26 mouse cellular contexts compared by ENCODE assay signal in the genomic region with DNA sequence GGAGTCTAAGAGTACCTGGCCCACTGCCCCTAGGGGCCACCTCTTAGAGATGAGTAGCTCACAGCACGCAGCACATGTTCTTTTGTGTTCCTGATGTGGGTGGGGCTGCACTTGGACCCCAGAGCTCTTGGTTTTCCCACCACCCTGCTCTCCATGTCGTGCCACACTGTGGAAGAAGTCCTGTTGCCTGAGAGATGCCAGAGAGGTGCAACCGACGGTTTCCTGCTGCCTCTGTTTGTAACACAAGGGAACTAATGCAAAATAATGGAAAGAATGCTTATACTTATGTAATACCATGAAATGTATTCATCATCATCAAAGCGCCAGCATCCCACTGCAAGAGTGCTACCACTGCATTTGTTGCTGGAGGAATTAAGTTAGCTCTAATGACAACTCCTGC.
DNase-seq lines count a peak whose midpoint lies in the region; ATAC-seq and TF ChIP-seq lines count a peak whose summit lies in the region.
"Had no signal": no experiment of that assay in that cellular context is flagged by ENCODE, and none has a peak within 500 bp of the region (broad histone marks: within the 10 kb centered on the region; RNA-seq: fewer than 3 reads in every experiment).

No protein-coding gene starts in this region.

- 40% methylated on average over 5 of the region's 5 CpGs for WGBS in lung, embryonic 15.5 days
- WGBS in lung, adult 2 months, result 54% methylated on average over 5 of the region's 5 CpGs
- WGBS in lung, postnatal 0 days, result 32% methylated on average over 5 of the region's 5 CpGs

- TF ChIP-seq POLR2A in lung, adult 2 months (IDR thresholded peaks at IDR 0.05; ENCODE audit: borderline replicate concordance, extremely low read depth, low read depth, low read length), result no peak

- H3K4me3 ChIP-seq in lung, embryonic 15.5 days, result no peak overlapping the region
- no peak overlapping the region for H3K4me3 ChIP-seq in lung, adult 2 months (replicated peaks; ENCODE audit: extremely low read depth, low read depth, low read length)
- H3K4me3 ChIP-seq in lung, postnatal 0 days (ENCODE audit: low read depth, low read length), result no peak overlapping the region
- H3K4me3 ChIP-seq: embryonic facial prominence, embryonic 10.5 days; embryonic facial prominence, embryonic 12.5 days; forebrain, embryonic 10.5 days; forebrain, embryonic 12.5 days had no signal

- no peak for TF ChIP-seq CTCF in lung, adult 2 months (IDR thresholded peaks at IDR 0.05; ENCODE audit: insufficient read depth, low read length)
- TF ChIP-seq CTCF in lung, postnatal 0 days (IDR thresholded peaks at IDR 0.05), result no peak

- ATAC-seq in lung, embryonic 15.5 days (ENCODE audit: borderline replicate concordance, extremely low read depth, low FRiP score, low TSS enrichment), result no peak
- peak; percentile 33 for ATAC-seq in lung, postnatal 0 days
- ATAC-seq: activated CD4-positive, CD25-positive, alpha-beta regulatory T cell, adult 4 months; CD4-positive, CD25-positive, alpha-beta regulatory T cell, adult 4 months; forebrain, embryonic 14.5 days; forebrain, embryonic 16.5 days; Patski had no signal

- DNase-seq in heart, adult 11 months, result peak; percentile 86
- no peak for DNase-seq in heart, postnatal 4 days
- DNase-seq in lung, adult 2 months, result no peak
- peak; percentile 57 for DNase-seq in lung, postnatal 0 days (ENCODE audit: low spot score)
- no peak for DNase-seq in lung, adult 18-20 months
- DNase-seq: adrenal gland, adult 8-10 months; adrenal gland, postnatal 14 days; adrenal gland, postnatal 36 days; B cell, adult 2 months; cerebellum, adult 11-12 months; cerebellum, adult 2 months; cerebellum, adult 9-10 months; cerebellum, postnatal 10 days; cerebellum, postnatal 25 days had no signal

- no peak for TF ChIP-seq EP300 in lung, postnatal 0 days (IDR thresholded peaks at IDR 0.05)

- no peaks in the 10 kb centered on the region for H3K9me3 ChIP-seq in lung, embryonic 15.5 days
- H3K9me3 ChIP-seq in lung, postnatal 0 days (ENCODE audit: low read length), result no peaks in the 10 kb centered on the region
- H3K9me3 ChIP-seq: embryonic facial prominence, embryonic 10.5 days; embryonic facial prominence, embryonic 12.5 days; forebrain, embryonic 10.5 days; forebrain, embryonic 12.5 days; G1E had no signal

- peaks cover 54% of the 10 kb centered on the region for H3K4me1 ChIP-seq in lung, embryonic 15.5 days
- H3K4me1 ChIP-seq in lung, adult 2 months (ENCODE audit: control insufficient read depth, insufficient read depth, low read length), result no peaks in the 10 kb centered on the region
- peaks cover 11% of the 10 kb centered on the region; the same call in 1 of the 2 replicates for H3K4me1 ChIP-seq in lung, postnatal 0 days (ENCODE audit: insufficient read depth, low read depth, low read length)

- H3K27ac ChIP-seq in lung, embryonic 15.5 days, result peak overlapping the region; percentile 26; the same call in 1 of the 2 replicates
- no peak overlapping the region for H3K27ac ChIP-seq in lung, postnatal 0 days (ENCODE audit: low read length)
- H3K27ac ChIP-seq: embryonic facial prominence, embryonic 10.5 days; embryonic facial prominence, embryonic 12.5 days; forebrain, embryonic 10.5 days; forebrain, embryonic 12.5 days had no signal

- no peaks in the 10 kb centered on the region for H3K27me3 ChIP-seq in lung, embryonic 15.5 days
- H3K27me3 ChIP-seq in lung, postnatal 0 days (replicated peaks; ENCODE audit: insufficient read depth, low read length), result no peaks in the 10 kb centered on the region
- H3K27me3 ChIP-seq: CH12.LX, Patski had no signal

- H3K4me2 ChIP-seq in lung, embryonic 15.5 days, result no peak overlapping the region
- H3K4me2 ChIP-seq in lung, postnatal 0 days (replicated peaks; ENCODE audit: low read depth, low read length), result no peak overlapping the region
- H3K4me2 ChIP-seq: embryonic facial prominence, embryonic 12.5 days; forebrain, embryonic 12.5 days had no signal

- no peak overlapping the region for H3K9ac ChIP-seq in lung, embryonic 15.5 days
- no peak overlapping the region for H3K9ac ChIP-seq in lung, postnatal 0 days (replicated peaks; ENCODE audit: low read depth)
- H3K9ac ChIP-seq: embryonic facial prominence, embryonic 12.5 days; forebrain, embryonic 12.5 days had no signal

- H3K36me3 ChIP-seq in lung, embryonic 15.5 days, result no peaks in the 10 kb centered on the region
- H3K36me3 ChIP-seq in lung, postnatal 0 days (ENCODE audit: insufficient read depth, low read length), result no peaks in the 10 kb centered on the region
- H3K36me3 ChIP-seq: embryonic facial prominence, embryonic 10.5 days; embryonic facial prominence, embryonic 12.5 days; forebrain, embryonic 10.5 days; forebrain, embryonic 12.5 days had no signal

Comparison
In these comparisons a context has a peak if more than half of its experiments do, and no peak if none do; other contexts are left out.
1. DNase-seq: peak in heart, adult 11 months (single experiment) and lung, postnatal 0 days (single experiment); none in heart, postnatal 4 days (single experiment), lung, adult 2 months (single experiment) and lung, adult 18-20 months (0 of 2).